8 mouse cellular contexts compared by ENCODE assay signal in the genomic region with DNA sequence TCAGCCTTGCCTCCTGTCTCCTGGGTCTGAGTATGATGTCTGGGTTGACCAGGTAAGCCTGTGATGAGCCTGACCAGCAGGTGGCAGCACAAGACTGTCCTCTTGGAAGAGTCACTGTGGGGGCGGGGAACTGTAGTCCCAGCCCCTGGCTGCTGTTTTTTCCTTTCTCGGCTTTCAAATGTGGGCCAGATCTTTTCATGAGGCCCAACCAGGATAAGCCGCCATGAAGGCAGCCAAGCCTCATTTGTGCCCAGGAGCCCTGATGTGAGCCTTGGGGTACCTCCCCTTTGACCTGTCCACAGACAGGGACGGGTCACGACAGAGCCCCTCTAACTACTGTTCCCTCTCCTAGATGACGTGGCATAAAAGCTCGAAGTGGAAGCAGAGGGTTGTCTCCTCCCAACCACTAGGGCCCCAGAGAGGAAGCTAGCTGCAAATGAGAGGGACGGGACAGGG. TPM values are rescaled to one million over a fixed set of nuclear protein-coding genes. Genes with fewer than 3 reads are reported as not detected.
DNase-seq lines count a peak whose midpoint lies in the region; ATAC-seq lines count a peak whose summit lies in the region.

No protein-coding gene starts in this region.

- peak overlapping the region; percentile 93 for H3K4me2 ChIP-seq in hindbrain, embryonic 11.5 days (replicated peaks; ENCODE audit: low read depth, low read length)

- H3K27me3 ChIP-seq in hindbrain, embryonic 11.5 days (ENCODE audit: control insufficient read depth, insufficient read depth, low read length), result no peaks in the 10 kb centered on the region

- no peaks in the 10 kb centered on the region for H3K36me3 ChIP-seq in hindbrain, embryonic 11.5 days (ENCODE audit: control insufficient read depth, insufficient read depth, low read length)

- no peak overlapping the region for H3K9ac ChIP-seq in hindbrain, embryonic 11.5 days (ENCODE audit: low read depth, low read length)

- no peaks in the 10 kb centered on the region for H3K9me3 ChIP-seq in hindbrain, embryonic 11.5 days (ENCODE audit: control insufficient read depth, low read length)

- under 1% methylated on average over 8 of the region's 8 CpGs for WGBS in hindbrain, embryonic 11.5 days

- H3K4me1 ChIP-seq in hindbrain, embryonic 11.5 days (replicated peaks; ENCODE audit: control insufficient read depth, insufficient read depth, low read length), result peaks cover 6% of the 10 kb centered on the region; the same call in 1 of the 2 replicates

- H3K4me3 ChIP-seq in hindbrain, embryonic 11.5 days (ENCODE audit: low read depth, low read length), result peak overlapping the region; percentile 81

- peak overlapping the region; percentile 58 for H3K27ac ChIP-seq in hindbrain, embryonic 11.5 days (ENCODE audit: low read depth, low read length)

- peak; percentile 74 for DNase-seq in MEL-GATA-1-ER (ENCODE audit: extremely low read depth, low read depth)
- peak; percentile 97 for DNase-seq in cerebellum, adult 8-10 months
- DNase-seq in hindbrain, embryonic 11.5 days (ENCODE audit: low spot score), result peak; percentile 97
- peak; percentile 98 for DNase-seq in layer of hippocampus, postnatal 10 days (ENCODE audit: low spot score in 2 of 2)
- peak; percentile 98 for DNase-seq in lung, postnatal 10 days
- peak; percentile 94 for DNase-seq in ovary, postnatal 36 days (ENCODE audit: low spot score)
- peak; percentile 95 for DNase-seq in thymus, postnatal 25 days

- peak; percentile 8 for ATAC-seq in frontal cortex, adult (ENCODE audit: low TSS enrichment)
- peak; percentile 60 for ATAC-seq in hindbrain, embryonic 11.5 days (ENCODE audit: low FRiP score)

RNA-seq across cellular contexts. Expression of gene Ckb, which starts 3.7 kb away (rescaled TPM):
- polyA plus RNA-seq in hindbrain, embryonic 11.5 days (2014; fragmentation: Nextera tagmentation; extraction: Ambion mirVana), result 2,103 and 2,160 TPM in 2 replicates
- total RNA-seq in layer of hippocampus, postnatal 10 days (2021), result 1,000 to 10,000 TPM in 1 of 2 experiments, 100 to 1,000 TPM in 1; 969 to 1,026 TPM

RNA-seq across cellular contexts. Expression of gene Trmt61a, which starts 9.4 kb away (rescaled TPM):
- 4.5 and 5.0 TPM in 2 replicates for polyA plus RNA-seq in hindbrain, embryonic 11.5 days (2014; fragmentation: Nextera tagmentation; extraction: Ambion mirVana)
- 10 to 100 TPM; 16.3 to 19.8 TPM for total RNA-seq in layer of hippocampus, postnatal 10 days (2021)

RNA-seq across cellular contexts. Expression of gene Bag5, which starts 44.6 kb away (rescaled TPM):
- 61.5 and 63.3 TPM in 2 replicates for polyA plus RNA-seq in hindbrain, embryonic 11.5 days (2014; fragmentation: Nextera tagmentation; extraction: Ambion mirVana)
- 10 to 100 TPM; 38.4 to 38.9 TPM for total RNA-seq in layer of hippocampus, postnatal 10 days (2021)

RNA-seq across cellular contexts. Expression of gene Apopt1, which starts 44.6 kb away (rescaled TPM):
- 52.5 and 54.2 TPM in 2 replicates for polyA plus RNA-seq in hindbrain, embryonic 11.5 days (2014; fragmentation: Nextera tagmentation; extraction: Ambion mirVana)
- 10 to 100 TPM; 39.2 to 42.0 TPM for total RNA-seq in layer of hippocampus, postnatal 10 days (2021)

Comparison
In these comparisons a context has a peak if more than half of its experiments do, and no peak if none do; other contexts are left out.
1. Peak in every context shown above with its lines: DNase-seq, ATAC-seq, H3K4me3 ChIP-seq and H3K27ac ChIP-seq.